Mouse (Mus musculus) liver, embryonic 16.5 days (tissue): ENCODE measurements around the gene Aph1c. TPM values are rescaled to one million over a fixed set of nuclear protein-coding genes. Genes with fewer than 3 reads are reported as not detected.

ENCODE experiments used
- ATAC-seq: fragments of 200-750 bp; cut with Nextera tagmentation; 2 replicates; pipeline ENCODE4 v1.8.0; 2017; ENCODE audit warnings: low read depth, mild to moderate bottlenecking, moderate number of reproducible peaks, moderate library complexity
- H3K27ac ChIP-seq: fragments of 300-500 bp; sonication (generic); 2 replicates; pipeline ENCODE4 v1.5.1; 2014; ENCODE audit warnings: mild to moderate bottlenecking, low read length
- H3K27me3 ChIP-seq: fragments of 300-500 bp; sonication (generic); 2 replicates; pipeline ENCODE4 v1.6.1; 2014; ENCODE audit warnings: low read depth, low read length, mixed read lengths; ENCODE audit not compliant: control insufficient read depth, insufficient read depth
- H3K36me3 ChIP-seq: fragments of 300-500 bp; sonication (generic); 2 replicates; pipeline ENCODE4 v1.6.1; 2014; ENCODE audit warnings: mild to moderate bottlenecking; ENCODE audit not compliant: control insufficient read depth, insufficient read depth
- H3K4me1 ChIP-seq: fragments of 300-500 bp; sonication (generic); 2 replicates; pipeline ENCODE4 v1.6.1; 2014; ENCODE audit warnings: low read depth, low read length, mixed read lengths; ENCODE audit not compliant: control insufficient read depth
- H3K4me2 ChIP-seq: fragments of 300-500 bp; sonication (generic); 2 replicates; pipeline ENCODE4 v1.6.1; 2014; ENCODE audit warnings: low read depth, low read length, mixed read lengths
- H3K4me3 ChIP-seq: fragments of 300-500 bp; sonication (generic); 2 replicates; pipeline ENCODE4 v1.5.1; 2014; ENCODE audit warnings: low read depth, mild to moderate bottlenecking, low read length
- H3K9ac ChIP-seq: fragments of 300-500 bp; sonication (generic); 2 replicates; pipeline ENCODE4 v1.6.1; 2014; ENCODE audit warnings: low read depth, low read length
- H3K9me3 ChIP-seq: fragments of 300-500 bp; sonication (generic); replicated peaks from 2 replicates; pipeline ENCODE4 v1.6.1; 2016; ENCODE audit warnings: low read length; ENCODE audit not compliant: control insufficient read depth
- WGBS: fragments of 180-500 bp; shearing (Covaris S2); extraction: QIAGEN DNeasy Blood & Tissue Kit; methylation state at CpG from one replicate; pipeline ENCODE4 v1.1.7; 2014; ENCODE audit not compliant: insufficient replicate concordance; 5-methylcytosine and 5-hydroxymethylcytosine counted together
- polyA plus RNA-seq: library from polyadenylated mRNA; unstranded; fragments of >200 nt; fragmentation: Nextera tagmentation; extraction: Ambion mirVana; gene quantifications from 2 replicates; pipeline ENCODE4 v1.2.1, GENCODE M21; 2015

Aph1c gene
- polyA plus RNA-seq, 1 experiment from 2014 or later: 4.0 TPM

GRCm38 (mm10) chr9:66770701-66771100, 63.8 kb downstream of the Aph1c start:
- H3K4me1 ChIP-seq: no peaks in the 10 kb centered on the region; the same call in 1 of the 2 replicates
- no peak overlapping the region for H3K9ac ChIP-seq
- no peaks in the 10 kb centered on the region for H3K9me3 ChIP-seq
- H3K4me2 ChIP-seq: no peak overlapping the region
- H3K27ac ChIP-seq: no peak overlapping the region
- no peak for ATAC-seq
- no peaks in the 10 kb centered on the region for H3K27me3 ChIP-seq
- H3K4me3 ChIP-seq: no peak overlapping the region
- H3K36me3 ChIP-seq: no peaks in the 10 kb centered on the region

GRCm38 (mm10) chr9:66769275-66769674, 65.3 kb downstream of the Aph1c start:
- Histone ChIP-seq H3K27me3 (no peaks in the 10 kb centered on the region), H3K4me1 (no peaks in the 10 kb centered on the region; the same call in 1 of the 2 replicates), H3K27ac (no peak overlapping the region), H3K4me3 (no peak overlapping the region), H3K9ac (no peak overlapping the region), H3K9me3 (no peaks in the 10 kb centered on the region), H3K4me2 (no peak overlapping the region), H3K36me3 (no peaks in the 10 kb centered on the region)
- WGBS: 39% methylated on average over 3 of the region's 3 CpGs
- peak; percentile 76 for ATAC-seq

- no peak overlapping the region for H3K9ac ChIP-seq
- no peak overlapping the region for H3K4me2 ChIP-seq
- no peak overlapping the region for H3K27ac ChIP-seq
- no peaks in the 10 kb centered on the region for H3K36me3 ChIP-seq
- no peak for ATAC-seq
- no peaks in the 10 kb centered on the region; the same call in 1 of the 2 replicates for H3K4me1 ChIP-seq
- H3K9me3 ChIP-seq: no peaks in the 10 kb centered on the region
- H3K4me3 ChIP-seq: no peak overlapping the region
- H3K27me3 ChIP-seq: no peaks in the 10 kb centered on the region
- 55% methylated on average over 1 of the region's 1 CpGs for WGBS
These were observed 65.8 kb downstream of the Aph1c start for GRCm38 (mm10) chr9:66768721-66769120.

Other genes starting within 250 kb of the Aph1c start
- 11.9 and 14.8 TPM in 2 replicates for gene Usp3, start 241.6 kb downstream of the Aph1c start, polyA plus RNA-seq
- 0.08 and 0.22 TPM in 2 replicates for gene Car12, start 121.0 kb downstream of the Aph1c start, polyA plus RNA-seq
- gene Aph1b, start 39.2 kb downstream of the Aph1c start, polyA plus RNA-seq: 1.9 and 2.0 TPM in 2 replicates
- gene Gm10647, start 37.7 kb downstream of the Aph1c start, polyA plus RNA-seq: 0.32 and 0.42 TPM in 2 replicates
- 30.4 and 30.6 TPM in 2 replicates for gene Rab8b, start 85.0 kb upstream of the Aph1c start, polyA plus RNA-seq
- gene Rps27l, start 111.4 kb upstream of the Aph1c start, polyA plus RNA-seq: 406 and 455 TPM in 2 replicates
- 3.6 and 4.4 TPM in 2 replicates for gene Lactb, start 140.8 kb upstream of the Aph1c start, polyA plus RNA-seq
- gene Tpm1, start 214.7 kb upstream of the Aph1c start, polyA plus RNA-seq: 122 and 145 TPM in 2 replicates